In the genomic region with DNA sequence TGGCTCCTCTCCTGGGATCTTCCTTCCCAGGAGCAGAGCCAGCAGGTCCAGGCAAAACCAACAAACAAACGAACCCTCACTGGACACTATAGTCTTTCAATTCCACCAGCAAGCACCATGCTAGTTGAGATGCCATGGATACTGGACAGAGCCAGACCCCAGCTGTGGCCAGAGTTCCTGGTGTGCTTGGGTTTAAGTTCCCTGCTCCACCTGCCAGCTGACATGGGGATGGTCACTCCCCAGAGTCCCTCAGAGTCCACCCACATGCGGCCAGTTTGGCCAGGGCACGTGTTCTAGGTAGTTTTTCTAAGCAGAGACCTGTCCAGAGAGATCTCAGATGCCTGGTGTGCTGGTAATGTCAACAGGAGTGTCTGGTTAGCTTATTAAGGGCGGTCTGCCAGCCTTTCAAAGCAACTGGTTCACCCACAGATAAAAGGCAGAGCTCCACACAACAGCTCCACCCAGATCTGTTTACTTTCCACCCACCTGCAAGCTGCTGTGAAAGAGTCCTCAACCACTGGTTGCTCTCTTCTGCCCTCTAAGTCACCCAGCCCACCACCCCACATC, we compare ENCODE assay signal across 16 mouse cellular contexts. TPM values are rescaled to one million over a fixed set of nuclear protein-coding genes. Genes with fewer than 3 reads are reported as not detected.
DNase-seq lines count a peak whose midpoint lies in the region; ATAC-seq and TF ChIP-seq lines count a peak whose summit lies in the region.
"Had no signal": no experiment of that assay in that cellular context is flagged by ENCODE, and none has a peak within 500 bp of the region (broad histone marks: within the 10 kb centered on the region; RNA-seq: fewer than 3 reads in every experiment).

No protein-coding gene starts in this region.

- ATAC-seq in forebrain, embryonic 12.5 days (ENCODE audit: low FRiP score) = no peak
- peak; percentile 16 for ATAC-seq in intestine, embryonic 16.5 days
- ATAC-seq: hindbrain, postnatal 0 days; midbrain, embryonic 15.5 days had no signal

- H3K9ac ChIP-seq in forebrain, embryonic 12.5 days = no peak overlapping the region
- H3K9ac ChIP-seq in liver, adult 2 months (ENCODE audit: low read depth, low read length) = peak overlapping the region; percentile 54
- H3K9ac ChIP-seq in intestine, embryonic 16.5 days (ENCODE audit: low read depth, low read length) = peak overlapping the region; percentile 49
- H3K9ac ChIP-seq: limb, embryonic 15.5 days; midbrain, embryonic 15.5 days had no signal

- peaks cover 25% of the 10 kb centered on the region for H3K79me2 ChIP-seq in liver, adult 2 months (ENCODE audit: control insufficient read depth, insufficient read depth, low read length)

- H3K36me3 ChIP-seq in forebrain, embryonic 10.5 days (replicated peaks) = peaks cover 14% of the 10 kb centered on the region
- no peaks in the 10 kb centered on the region for H3K36me3 ChIP-seq in forebrain, embryonic 12.5 days (replicated peaks)
- no peaks in the 10 kb centered on the region for H3K36me3 ChIP-seq in liver, adult 2 months (ENCODE audit: control insufficient read depth, insufficient read depth, low read length)
- 0 out of 2 replicates have a peak, but pooled peaks cover 2% of the 10 kb centered on the region for H3K36me3 ChIP-seq in intestine, embryonic 16.5 days (ENCODE audit: control insufficient read depth, insufficient read depth, low read length)
- H3K36me3 ChIP-seq in small intestine, adult 2 months (ENCODE audit: control insufficient read depth, insufficient read depth, low read length) = no peaks in the 10 kb centered on the region
- H3K36me3 ChIP-seq: G1E; limb, embryonic 15.5 days; midbrain, embryonic 15.5 days had no signal

- H3K4me2 ChIP-seq in forebrain, embryonic 12.5 days = no peak overlapping the region
- H3K4me2 ChIP-seq in intestine, embryonic 16.5 days (ENCODE audit: low read depth, low read length) = peak overlapping the region; percentile 35
- H3K4me2 ChIP-seq: limb, embryonic 15.5 days; midbrain, embryonic 15.5 days had no signal

- TF ChIP-seq POLR2A in liver, adult 2 months (IDR thresholded peaks at IDR 0.05; ENCODE audit: extremely low read depth, insufficient read depth, low read length) = no peak
- TF ChIP-seq POLR2A in small intestine, adult 2 months (IDR thresholded peaks at IDR 0.05; ENCODE audit: low read depth, low read length) = no peak

- DNase-seq in forebrain, embryonic 10.5 days (ENCODE audit: extremely low spot score, low spot score) = no peak
- DNase-seq in liver, adult 2 months (ENCODE audit: extremely low read depth, low read depth, low spot score) = peak; percentile 98
- DNase-seq in liver = no peak
- DNase-seq in cerebellum, postnatal 36 days = no peak
- DNase-seq in adrenal gland, adult 18-20 months (ENCODE audit: low spot score in 2 of 2) = no peak
- DNase-seq: adrenal gland, adult 2 months; gastrocnemius, postnatal 10 days; layer of hippocampus, adult 9-11 months; right cerebral cortex, postnatal 14 days had no signal

- no peak overlapping the region for H3K4me3 ChIP-seq in forebrain, embryonic 10.5 days
- no peak overlapping the region for H3K4me3 ChIP-seq in forebrain, embryonic 12.5 days (replicated peaks)
- no peak overlapping the region for H3K4me3 ChIP-seq in liver, adult 2 months (ENCODE audit: insufficient read depth, low read depth, low read length)
- no peak overlapping the region for H3K4me3 ChIP-seq in intestine, embryonic 16.5 days (ENCODE audit: low read length)
- no peak overlapping the region for H3K4me3 ChIP-seq in small intestine, adult 2 months (ENCODE audit: low read depth, low read length)
- H3K4me3 ChIP-seq: limb, embryonic 15.5 days; midbrain, embryonic 15.5 days had no signal

- H3K27me3 ChIP-seq in forebrain, embryonic 10.5 days (ENCODE audit: poor library complexity, severe bottlenecking) = no peaks in the 10 kb centered on the region
- H3K27me3 ChIP-seq in forebrain, embryonic 12.5 days = no peaks in the 10 kb centered on the region
- H3K27me3 ChIP-seq in liver, adult 2 months (ENCODE audit: control insufficient read depth, insufficient read depth, low read length) = no peaks in the 10 kb centered on the region
- H3K27me3 ChIP-seq in intestine, embryonic 16.5 days (replicated peaks; ENCODE audit: control insufficient read depth, insufficient read depth, low read length) = no peaks in the 10 kb centered on the region
- no peaks in the 10 kb centered on the region for H3K27me3 ChIP-seq in small intestine, adult 2 months (ENCODE audit: control insufficient read depth, insufficient read depth, low read length)
- H3K27me3 ChIP-seq: limb, embryonic 15.5 days; midbrain, embryonic 15.5 days had no signal

- peaks cover 53% of the 10 kb centered on the region for H3K4me1 ChIP-seq in forebrain, embryonic 10.5 days
- H3K4me1 ChIP-seq in forebrain, embryonic 12.5 days = peaks cover 7% of the 10 kb centered on the region
- H3K4me1 ChIP-seq in liver, adult 2 months (ENCODE audit: control insufficient read depth, insufficient read depth, low read length) = peaks cover 36% of the 10 kb centered on the region
- H3K4me1 ChIP-seq in intestine, embryonic 16.5 days (ENCODE audit: control insufficient read depth, insufficient read depth, low read length) = peaks cover 68% of the 10 kb centered on the region
- peaks cover 51% of the 10 kb centered on the region for H3K4me1 ChIP-seq in small intestine, adult 2 months (ENCODE audit: control insufficient read depth, insufficient read depth, insufficient read length, low read length)

- no peak for TF ChIP-seq CTCF in liver, adult 2 months (IDR thresholded peaks at IDR 0.05; ENCODE audit: low read depth, low read length)
- no peak for TF ChIP-seq CTCF in small intestine, adult 2 months (IDR thresholded peaks at IDR 0.05; ENCODE audit: extremely low read depth, insufficient read length, insufficient replicate concordance, low read depth, low read length)

- peak overlapping the region; percentile 44; the same call in 1 of the 2 replicates for H3K27ac ChIP-seq in forebrain, embryonic 10.5 days
- no peak overlapping the region for H3K27ac ChIP-seq in forebrain, embryonic 12.5 days
- H3K27ac ChIP-seq in liver, adult 2 months (replicated peaks; ENCODE audit: insufficient read depth, low read depth, low read length) = peak overlapping the region; percentile 99
- H3K27ac ChIP-seq in intestine, embryonic 16.5 days (ENCODE audit: low read length) = peak overlapping the region; percentile 94
- peak overlapping the region; percentile 88 for H3K27ac ChIP-seq in small intestine, adult 2 months (ENCODE audit: insufficient read depth, low read depth, low read length)
- H3K27ac ChIP-seq: hindbrain, postnatal 0 days; limb, embryonic 15.5 days; midbrain, embryonic 15.5 days had no signal

- 88% methylated on average over 4 of the region's 4 CpGs for WGBS in forebrain, embryonic 10.5 days
- 90% methylated on average over 4 of the region's 4 CpGs for WGBS in forebrain, embryonic 12.5 days
- WGBS in liver, adult 2 months = 17% methylated on average over 4 of the region's 4 CpGs
- 46% methylated on average over 4 of the region's 4 CpGs for WGBS in intestine, embryonic 16.5 days
- WGBS in small intestine, adult 2 months = 27% methylated on average over 4 of the region's 4 CpGs

- no peaks in the 10 kb centered on the region for H3K9me3 ChIP-seq in forebrain, embryonic 10.5 days
- H3K9me3 ChIP-seq in forebrain, embryonic 12.5 days = no peaks in the 10 kb centered on the region
- H3K9me3 ChIP-seq in intestine, embryonic 16.5 days (ENCODE audit: control insufficient read depth, low read length) = no peaks in the 10 kb centered on the region
- H3K9me3 ChIP-seq: G1E; limb, embryonic 15.5 days; midbrain, embryonic 15.5 days had no signal

RNA-seq across cellular contexts. Expression of gene Actn1, which starts 42.0 kb away (rescaled TPM):
- 27.8 and 29.2 TPM in 2 replicates for polyA plus RNA-seq in forebrain, embryonic 10.5 days (2016; fragmentation: Nextera tagmentation; extraction: Ambion mirVana)
- polyA plus RNA-seq in forebrain, embryonic 12.5 days (2016; fragmentation: Nextera tagmentation; extraction: Ambion mirVana) = 18.5 and 21.9 TPM in 2 replicates
- 15.4 and 21.9 TPM in 2 replicates for total RNA-seq in liver, adult 2 months (2014; rRNA removed)
- polyA plus RNA-seq in liver, adult 2 months (2012; rRNA removed) = 11.0 and 17.6 TPM in 2 replicates
- polyA plus RNA-seq in intestine, embryonic 16.5 days (2015; fragmentation: Nextera tagmentation; extraction: Ambion mirVana) = 44.5 and 46.8 TPM in 2 replicates
- polyA plus RNA-seq in small intestine, adult 2 months (2012; rRNA removed) = 53.1 and 55.5 TPM in 2 replicates
- total RNA-seq in adrenal gland, adult 18-20 months (2021) = 10 to 100 TPM; 31.2 to 43.7 TPM
